Mouse (Mus musculus): ENCODE measurements around the gene Cdh4. TPM values are rescaled to one million over a fixed set of nuclear protein-coding genes. Genes with fewer than 3 reads are reported as not detected.

Cdh4 gene
- polyA plus RNA-seq, 1 experiment from 2014 or later: 26.1 TPM

DNA sequence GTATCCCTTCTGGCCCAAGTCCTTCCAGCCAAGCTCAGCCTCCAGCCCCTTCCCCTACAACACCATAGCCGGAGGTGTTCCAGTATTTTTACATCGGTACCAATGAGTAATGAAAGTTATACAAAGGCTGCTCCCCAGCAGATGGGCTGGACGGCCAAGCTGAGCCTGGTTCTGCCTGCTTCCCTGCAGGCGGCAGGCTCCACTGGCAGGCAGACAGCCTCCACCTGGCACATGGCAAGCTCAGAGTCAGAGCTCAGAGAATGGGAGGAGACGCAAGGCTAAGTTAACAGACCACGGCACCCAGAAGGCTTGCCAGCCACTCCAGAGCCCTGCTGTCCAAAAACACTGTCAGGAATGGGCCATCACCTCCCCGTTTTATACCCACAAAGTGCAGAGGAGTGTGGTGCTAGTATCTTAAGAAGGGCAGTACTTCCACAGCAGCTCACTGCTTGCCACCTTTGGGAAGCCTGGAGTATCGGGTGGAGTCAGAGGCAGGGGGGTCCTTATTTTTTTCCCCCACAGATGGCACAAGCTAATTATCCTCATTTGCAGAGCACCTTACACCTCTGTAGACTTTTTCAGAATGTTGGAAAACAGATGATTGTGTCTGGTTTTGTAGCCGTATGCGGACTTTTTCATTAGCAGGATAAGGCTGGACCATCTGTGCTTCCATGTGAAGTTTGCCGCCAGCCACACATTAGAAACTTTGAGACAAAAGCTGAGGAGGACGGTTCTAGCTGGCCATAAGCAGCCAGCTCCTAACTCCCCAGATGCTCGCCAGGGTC lies 320.5 kb downstream of the Cdh4 start:
- H3K27me3 ChIP-seq: peaks cover 20% of the 10 kb centered on the region; the same call in 1 of the 2 replicates
- peaks cover 38% of the 10 kb centered on the region for H3K4me1 ChIP-seq
- no peak overlapping the region for H3K27ac ChIP-seq
- no peak overlapping the region for H3K4me3 ChIP-seq
- WGBS: 65% methylated on average over 13 of the region's 13 CpGs
- no peak overlapping the region for H3K4me2 ChIP-seq (replicated peaks)
- no peak overlapping the region for H3K9ac ChIP-seq
- no peak for ATAC-seq (ENCODE audit: low FRiP score)
- no peaks in the 10 kb centered on the region for H3K9me3 ChIP-seq (replicated peaks)
- H3K36me3 ChIP-seq: no peaks in the 10 kb centered on the region

DNA sequence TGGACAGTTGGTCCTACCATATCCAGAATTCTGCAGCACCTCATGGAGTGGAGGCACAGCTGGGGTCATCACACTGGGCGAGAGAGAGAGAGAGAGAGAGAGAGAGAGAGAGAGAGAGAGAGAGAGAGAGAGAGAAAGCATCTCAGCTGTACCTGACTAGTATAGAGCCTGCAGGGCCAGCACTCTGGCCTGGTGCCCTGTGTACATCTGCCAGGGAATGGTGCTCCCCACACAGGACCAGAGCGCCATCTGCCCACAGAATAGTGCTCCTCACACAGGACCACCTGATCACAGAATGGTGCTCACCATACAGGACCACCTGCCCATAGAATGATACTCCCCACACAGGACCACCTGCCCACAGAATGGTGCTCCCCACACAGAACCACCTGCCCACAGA lies 322.2 kb downstream of the Cdh4 start:
- no peak overlapping the region for H3K27ac ChIP-seq
- no peak overlapping the region for H3K4me2 ChIP-seq (replicated peaks)
- no peaks in the 10 kb centered on the region for H3K9me3 ChIP-seq (replicated peaks)
- peaks cover 48% of the 10 kb centered on the region for H3K4me1 ChIP-seq
- H3K4me3 ChIP-seq: no peak overlapping the region
- peaks cover 20% of the 10 kb centered on the region; the same call in 1 of the 2 replicates for H3K27me3 ChIP-seq
- no peak overlapping the region for H3K9ac ChIP-seq
- 91% methylated on average over 2 of the region's 2 CpGs for whole genome bisulfite sequencing
- H3K36me3 ChIP-seq: no peaks in the 10 kb centered on the region
- no peak for ATAC-seq (ENCODE audit: low FRiP score)

DNA sequence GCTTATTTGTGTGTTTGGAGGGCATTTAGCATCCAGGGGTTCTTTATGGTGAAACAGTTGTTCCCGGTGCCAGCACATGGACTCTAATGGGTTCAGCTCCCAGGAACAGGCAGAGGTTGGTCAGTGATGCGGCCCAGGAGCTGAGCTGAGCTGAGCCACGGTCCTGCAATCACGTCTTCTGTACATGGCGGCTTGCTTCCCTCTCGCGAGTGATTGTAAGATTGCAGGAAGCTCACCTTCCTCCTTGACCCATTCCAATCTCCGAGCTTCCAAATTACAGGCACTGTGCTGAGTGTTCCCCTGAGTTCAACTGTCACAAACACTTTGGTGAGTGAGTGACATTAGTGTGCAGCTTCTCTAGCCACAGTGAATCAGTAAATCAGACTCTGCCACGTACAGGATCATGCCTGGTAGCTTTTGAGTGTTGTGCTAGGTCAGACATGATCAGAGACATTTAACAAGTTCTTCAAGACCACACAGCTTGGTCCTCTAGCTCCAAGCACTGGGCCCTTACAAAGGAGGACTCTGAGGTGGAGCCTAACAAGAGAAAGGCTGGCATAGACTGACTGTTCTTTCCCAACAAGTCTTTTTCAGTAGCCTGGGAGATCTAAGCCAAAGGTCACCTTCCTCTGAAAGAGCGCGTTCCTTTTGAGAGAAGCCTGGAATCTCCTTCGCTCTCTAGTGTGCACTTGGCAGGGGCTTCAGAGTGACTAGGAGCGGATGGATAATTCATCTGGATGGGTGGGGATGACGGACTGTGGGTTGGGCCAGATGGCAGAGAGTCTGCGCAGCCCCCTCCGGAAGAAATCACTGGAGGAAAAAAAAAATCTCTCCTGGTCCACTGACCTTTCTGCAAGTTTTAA lies 324.7 kb downstream of the Cdh4 start:
- WGBS: 20% methylated on average over 16 of the region's 16 CpGs
- H3K36me3 ChIP-seq: no peaks in the 10 kb centered on the region
- no peak overlapping the region for H3K4me3 ChIP-seq
- H3K9me3 ChIP-seq (replicated peaks): no peaks in the 10 kb centered on the region
- peaks cover 16% of the 10 kb centered on the region; the same call in 1 of the 2 replicates for H3K27me3 ChIP-seq
- peaks cover 43% of the 10 kb centered on the region for H3K4me1 ChIP-seq
- no peak overlapping the region for H3K9ac ChIP-seq
- no peak overlapping the region for H3K27ac ChIP-seq
- peak overlapping the region; percentile 38 for H3K4me2 ChIP-seq (replicated peaks)
- ATAC-seq (ENCODE audit: low FRiP score): peak; percentile 50

DNA sequence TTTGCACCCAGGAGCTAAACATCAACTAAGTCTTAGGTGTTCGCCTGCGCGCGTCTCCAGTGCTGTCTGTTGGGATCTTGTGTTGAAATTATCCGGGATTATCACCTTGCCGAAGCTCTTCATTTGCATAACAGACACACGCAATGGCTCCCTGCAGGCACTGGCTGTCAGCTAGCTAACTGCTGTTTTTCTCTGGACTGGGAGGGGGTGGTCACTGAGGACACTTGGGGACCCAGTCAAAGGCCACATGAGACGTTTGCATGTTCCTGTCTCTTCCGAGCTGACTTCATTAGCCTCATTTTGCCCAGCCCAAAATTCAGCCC lies 325.3 kb downstream of the Cdh4 start:
- 3% methylated on average over 9 of the region's 9 CpGs for WGBS
- ATAC-seq (ENCODE audit: low FRiP score): no peak
- Histone ChIP-seq H3K36me3 (no peaks in the 10 kb centered on the region), H3K4me2 (replicated peaks) (peak overlapping the region; percentile 38), H3K9ac (no peak overlapping the region), H3K4me3 (no peak overlapping the region), H3K9me3 (replicated peaks) (no peaks in the 10 kb centered on the region), H3K27ac (no peak overlapping the region), H3K4me1 (peaks cover 38% of the 10 kb centered on the region), H3K27me3 (peaks cover 16% of the 10 kb centered on the region; the same call in 1 of the 2 replicates)

DNA sequence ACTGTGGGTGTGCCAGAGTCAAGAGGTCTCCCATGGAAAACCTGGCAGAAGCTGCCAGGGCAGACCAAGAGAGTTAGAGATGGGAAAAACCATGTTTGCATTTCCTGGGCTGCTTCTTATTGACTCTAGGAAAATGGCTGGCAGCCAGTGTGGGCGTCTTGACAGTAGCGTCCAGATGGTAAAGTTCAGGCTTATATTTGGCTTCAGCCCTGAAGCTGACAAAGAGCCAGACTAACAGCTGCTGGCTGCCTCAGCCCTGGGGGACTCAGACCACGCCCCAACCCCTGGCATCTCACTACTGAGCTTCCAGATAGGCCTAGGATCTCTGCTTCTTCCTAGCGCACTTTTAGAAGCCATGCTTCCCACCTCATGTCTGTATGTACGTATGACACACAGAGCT lies 326.9 kb downstream of the Cdh4 start:
- no peaks in the 10 kb centered on the region for H3K9me3 ChIP-seq (replicated peaks)
- H3K4me2 ChIP-seq (replicated peaks): no peak overlapping the region
- peaks cover 49% of the 10 kb centered on the region for H3K4me1 ChIP-seq
- H3K4me3 ChIP-seq: no peak overlapping the region
- H3K9ac ChIP-seq: no peak overlapping the region
- H3K36me3 ChIP-seq: no peaks in the 10 kb centered on the region
- no peak for ATAC-seq (ENCODE audit: low FRiP score)
- peak overlapping the region; percentile 64; the same call in 1 of the 2 replicates for H3K27ac ChIP-seq
- H3K27me3 ChIP-seq: peaks cover 15% of the 10 kb centered on the region; the same call in 1 of the 2 replicates
- WGBS: 60% methylated on average over 5 of the region's 5 CpGs

DNA sequence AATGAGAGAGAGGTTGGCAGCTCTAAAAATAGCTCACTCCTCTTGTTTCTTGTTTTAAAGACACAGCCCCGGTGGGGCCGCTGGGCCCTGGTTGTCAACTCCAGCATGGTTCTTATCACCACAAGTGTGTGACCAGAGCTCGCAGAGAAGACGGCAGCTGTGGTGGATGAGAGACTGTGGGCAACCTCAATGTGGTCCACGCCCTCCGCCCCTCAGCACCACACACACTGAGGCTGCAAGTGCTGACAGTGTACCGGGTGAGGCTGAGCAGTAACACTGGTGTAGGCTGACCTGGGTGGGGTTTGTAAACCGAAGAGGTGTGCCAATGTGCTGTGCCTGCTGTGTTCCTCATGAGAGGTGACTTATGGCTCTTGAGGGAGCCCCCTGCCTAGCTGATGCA lies 327.7 kb downstream of the Cdh4 start:
- Histone ChIP-seq H3K9me3 (replicated peaks) (no peaks in the 10 kb centered on the region), H3K9ac (no peak overlapping the region), H3K36me3 (no peaks in the 10 kb centered on the region), H3K4me3 (no peak overlapping the region), H3K27me3 (peaks cover 9% of the 10 kb centered on the region; the same call in 1 of the 2 replicates), H3K4me1 (peaks cover 57% of the 10 kb centered on the region), H3K4me2 (replicated peaks) (no peak overlapping the region), H3K27ac (no peak overlapping the region)
- WGBS: 87% methylated on average over 8 of the region's 8 CpGs
- ATAC-seq (ENCODE audit: low FRiP score): no peak

DNA sequence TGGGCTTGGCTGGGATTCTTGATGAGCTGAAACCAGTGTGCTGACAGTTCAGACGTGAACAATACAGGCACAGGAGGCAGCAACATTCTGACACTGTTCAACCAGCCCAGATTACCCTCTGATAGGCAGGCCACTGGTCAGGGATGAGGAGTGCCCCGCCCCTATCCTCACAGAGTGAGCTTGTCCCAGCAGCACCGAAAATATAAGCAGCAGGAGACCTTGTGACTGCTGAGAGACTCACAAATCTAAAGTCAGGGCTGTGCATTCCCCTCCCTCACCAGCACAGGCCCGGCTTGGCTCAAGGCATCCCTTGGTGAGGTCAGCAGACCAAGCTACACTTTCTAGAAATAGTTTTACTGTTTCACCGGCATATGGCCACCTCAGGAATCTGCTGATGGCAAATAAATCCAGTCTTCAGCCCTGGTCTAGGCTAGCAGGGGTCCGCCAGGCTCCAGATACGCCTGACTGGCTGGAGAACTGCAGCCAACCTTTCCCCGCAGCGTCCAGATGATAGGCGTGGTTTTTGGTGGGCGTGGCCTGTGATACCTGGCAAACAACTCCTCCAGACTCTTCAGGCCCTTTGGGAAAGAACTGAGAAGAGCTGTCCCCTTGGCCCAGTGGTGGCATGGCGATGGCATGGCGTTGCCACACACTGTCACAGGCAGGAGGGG lies 332.3 kb downstream of the Cdh4 start:
- Histone ChIP-seq H3K27me3 (peaks cover 3% of the 10 kb centered on the region), H3K4me2 (replicated peaks) (no peak overlapping the region), H3K27ac (no peak overlapping the region), H3K9me3 (replicated peaks) (no peaks in the 10 kb centered on the region), H3K36me3 (no peaks in the 10 kb centered on the region), H3K4me1 (peaks cover 34% of the 10 kb centered on the region), H3K9ac (no peak overlapping the region), H3K4me3 (no peak overlapping the region)
- 17% methylated on average over 13 of the region's 13 CpGs for WGBS
- ATAC-seq (ENCODE audit: low FRiP score): peak; percentile 44

DNA sequence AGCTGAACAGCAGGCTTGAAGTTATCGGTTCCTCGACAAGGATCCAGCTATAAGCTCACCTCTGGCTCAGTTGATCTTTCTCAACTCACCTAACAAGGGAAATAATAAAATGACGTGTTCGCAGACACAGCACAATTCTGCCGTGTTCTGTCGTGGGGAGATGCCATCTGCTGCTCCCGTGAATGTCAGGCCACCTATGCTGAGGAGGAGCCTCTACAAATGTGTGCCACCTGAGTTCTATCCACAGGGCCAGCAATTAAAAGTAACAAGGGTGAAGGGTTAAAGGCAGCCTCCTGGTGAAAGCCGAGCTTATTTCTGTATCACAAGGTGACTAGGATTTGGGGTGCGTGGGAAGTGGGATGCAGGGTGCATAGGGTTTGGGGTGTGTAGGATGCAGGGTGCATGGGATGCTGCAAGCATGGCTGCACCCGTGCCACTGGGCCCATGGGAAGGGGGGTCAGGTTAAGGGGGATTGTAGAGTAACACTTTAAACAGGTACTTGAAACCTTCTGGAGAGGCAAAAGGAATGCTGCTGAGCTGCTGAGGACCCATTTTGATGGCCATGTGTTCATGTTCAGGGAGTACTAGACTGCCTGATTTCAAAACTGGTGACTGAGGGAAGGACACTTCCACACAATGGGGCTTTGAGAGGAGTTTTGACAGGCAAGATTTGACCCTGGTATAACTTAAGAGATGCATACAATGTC lies 333.9 kb downstream of the Cdh4 start:
- Histone ChIP-seq H3K9ac (no peak overlapping the region), H3K4me3 (no peak overlapping the region), H3K4me2 (replicated peaks) (no peak overlapping the region), H3K9me3 (replicated peaks) (no peaks in the 10 kb centered on the region), H3K27ac (no peak overlapping the region), H3K4me1 (peaks cover 33% of the 10 kb centered on the region), H3K36me3 (no peaks in the 10 kb centered on the region), H3K27me3 (peaks cover 3% of the 10 kb centered on the region)
- no peak for ATAC-seq (ENCODE audit: low FRiP score)
- WGBS: 88% methylated on average over 10 of the region's 10 CpGs

DNA sequence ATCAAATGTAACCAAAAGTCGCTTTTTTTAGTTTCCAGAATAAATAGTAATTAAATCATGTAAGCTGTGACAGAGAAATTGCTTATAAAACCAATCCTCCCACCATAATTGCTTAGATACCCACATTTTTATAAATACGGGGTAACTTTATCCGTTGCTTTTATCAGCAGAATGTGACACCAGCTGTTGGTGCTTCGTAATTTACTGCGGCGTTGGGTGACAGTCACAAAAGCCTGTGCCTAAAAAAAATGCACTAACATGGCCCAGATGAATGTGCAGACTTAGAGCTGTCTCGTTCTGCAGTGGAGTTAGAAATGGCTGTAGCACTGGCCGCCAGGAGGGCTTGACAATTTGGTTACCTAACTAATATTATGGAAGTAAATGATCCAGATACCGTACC lies 337.0 kb downstream of the Cdh4 start:
- no peak for ATAC-seq (ENCODE audit: low FRiP score)
- no peaks in the 10 kb centered on the region for H3K36me3 ChIP-seq
- H3K4me2 ChIP-seq (replicated peaks): no peak overlapping the region
- H3K9ac ChIP-seq: no peak overlapping the region
- WGBS: 82% methylated on average over 9 of the region's 9 CpGs
- peaks cover 17% of the 10 kb centered on the region for H3K4me1 ChIP-seq
- H3K9me3 ChIP-seq (replicated peaks): no peaks in the 10 kb centered on the region
- H3K4me3 ChIP-seq: no peak overlapping the region
- no peak overlapping the region for H3K27ac ChIP-seq
- H3K27me3 ChIP-seq: peaks cover 4% of the 10 kb centered on the region

DNA sequence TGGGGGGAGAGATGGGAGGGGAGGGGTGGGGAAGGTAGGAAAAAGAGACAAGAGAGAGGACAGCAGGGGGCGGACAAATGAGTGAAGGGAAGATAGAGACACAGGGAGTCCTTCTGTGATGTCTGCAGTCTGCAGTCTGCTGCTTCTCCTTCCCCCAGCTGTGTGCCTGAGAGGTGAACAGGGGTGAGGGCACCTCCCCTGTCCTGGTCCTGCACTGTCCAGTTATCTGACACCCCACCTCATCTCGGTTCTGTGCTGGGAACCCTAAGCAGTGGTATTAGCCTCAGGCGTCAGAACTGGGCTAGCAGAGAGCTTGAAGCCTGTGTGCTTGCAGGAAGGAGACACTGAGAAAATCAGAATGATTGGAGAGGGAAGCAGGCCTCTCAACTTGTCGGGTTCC lies 338.7 kb downstream of the Cdh4 start:
- Histone ChIP-seq H3K4me3 (no peak overlapping the region), H3K27ac (no peak overlapping the region), H3K36me3 (no peaks in the 10 kb centered on the region), H3K4me1 (peaks cover 4% of the 10 kb centered on the region; the same call in 1 of the 2 replicates), H3K9ac (no peak overlapping the region), H3K9me3 (replicated peaks) (no peaks in the 10 kb centered on the region), H3K4me2 (replicated peaks) (no peak overlapping the region), H3K27me3 (peaks cover 4% of the 10 kb centered on the region)
- no peak for ATAC-seq (ENCODE audit: low FRiP score)
- WGBS: 42% methylated on average over 4 of the region's 4 CpGs

DNA sequence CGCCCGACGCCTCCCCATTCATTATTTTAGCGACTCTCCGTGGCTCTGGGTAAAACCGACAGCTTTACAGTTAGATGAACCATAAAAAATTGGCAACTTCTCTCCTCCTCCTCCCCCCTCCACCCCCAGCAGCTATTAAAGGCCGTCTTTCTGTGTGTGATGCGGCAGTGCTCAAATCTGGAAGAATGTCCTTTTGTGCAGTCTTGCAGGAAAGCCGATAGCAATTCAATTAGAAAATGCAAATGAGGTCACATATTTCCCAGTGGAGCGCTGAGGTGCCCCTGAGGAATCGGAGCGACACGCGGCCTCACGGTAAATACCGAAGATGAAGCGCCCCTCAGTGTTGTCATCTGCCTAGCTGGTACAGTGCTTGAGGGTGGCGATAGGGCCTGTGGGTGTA lies 345.0 kb downstream of the Cdh4 start:
- Histone ChIP-seq H3K4me3 (no peak overlapping the region), H3K36me3 (no peaks in the 10 kb centered on the region), H3K27me3 (peaks cover 4% of the 10 kb centered on the region; the same call in 1 of the 2 replicates), H3K9ac (no peak overlapping the region), H3K4me1 (peaks cover 22% of the 10 kb centered on the region), H3K9me3 (replicated peaks) (no peaks in the 10 kb centered on the region), H3K27ac (peak overlapping the region; percentile 76), H3K4me2 (replicated peaks) (peak overlapping the region; percentile 19)
- 29% methylated on average over 18 of the region's 18 CpGs for WGBS
- peak; percentile 85 for ATAC-seq (ENCODE audit: low FRiP score)

Measured in hindbrain, embryonic 12.5 days (tissue).